Mouse (Mus musculus): ENCODE results near the gene Sphk2.
"Not testable (repeated sequence)": the region's sequence is repeated elsewhere in the genome, so short reads cannot be mapped to it uniquely, and the experiment has no call there.

Sphk2 gene

GRCm38 (mm10) chr7:45693921-45694591, 23.7 kb downstream of the Sphk2 start, which contains the start of gene Sec1:
TSS of gene Sec1 (minus strand) at chr7:45694402.
- no peak for DNase-seq (ENCODE audit: low spot score)

- DNase-seq (ENCODE audit: low spot score), result no peak
Observed at GRCm38 (mm10) chr7:45692364-45692763, 25.4 kb downstream of the Sphk2 start.

GRCm38 (mm10) chr7:45689800-45690199, 28.0 kb downstream of the Sphk2 start:
- DNase-seq (ENCODE audit: low spot score), result no peak

GRCm38 (mm10) chr7:45689099-45689498, 28.7 kb downstream of the Sphk2 start:
- no peak for DNase-seq (ENCODE audit: low spot score)

- DNase-seq (ENCODE audit: low spot score), result no peak
Observed at GRCm38 (mm10) chr7:45686841-45687240, 31.0 kb downstream of the Sphk2 start.

GRCm38 (mm10) chr7:45685811-45686210, 32.0 kb downstream of the Sphk2 start:
- peak; percentile 16 for DNase-seq (ENCODE audit: low spot score)

- DNase-seq (ENCODE audit: low spot score), result no peak
Observed at GRCm38 (mm10) chr7:45683396-45684050, 34.3 kb downstream of the Sphk2 start, which contains the start of gene Ntn5. TSS of gene Ntn5 (plus strand) at chr7:45684022.

- DNase-seq (ENCODE audit: low spot score), result peak; percentile 95
Observed at GRCm38 (mm10) chr7:45682144-45683126, 35.4 kb downstream of the Sphk2 start.

- no peak for DNase-seq (ENCODE audit: low spot score)
Observed at GRCm38 (mm10) chr7:45681046-45681736, 36.6 kb downstream of the Sphk2 start.

- peak; percentile 44 for DNase-seq (ENCODE audit: low spot score)
Observed at GRCm38 (mm10) chr7:45679966-45680621, 37.7 kb downstream of the Sphk2 start.

GRCm38 (mm10) chr7:45678513-45678912, 39.3 kb downstream of the Sphk2 start:
- DNase-seq (ENCODE audit: low spot score), result no peak

GRCm38 (mm10) chr7:45677627-45678295, 40.0 kb downstream of the Sphk2 start:
- DNase-seq (ENCODE audit: low spot score), result no peak

GRCm38 (mm10) chr7:45668921-45669320, 48.9 kb downstream of the Sphk2 start:
- DNase-seq (ENCODE audit: low spot score), result no peak

GRCm38 (mm10) chr7:45667761-45668160, 50.0 kb downstream of the Sphk2 start:
- no peak for DNase-seq (ENCODE audit: low spot score)

GRCm38 (mm10) chr7:45666161-45666560, 51.6 kb downstream of the Sphk2 start, which contains the start of gene Fut2:
TSS of gene Fut2 (minus strand) at chr7:45666394.
- DNase-seq (ENCODE audit: low spot score), result no peak

GRCm38 (mm10) chr7:45665303-45666138, 52.3 kb downstream of the Sphk2 start:
- peak; percentile 45 for DNase-seq (ENCODE audit: low spot score)

- DNase-seq (ENCODE audit: low spot score), result not testable (repeated sequence)
Observed at GRCm38 (mm10) chr7:45661702-45662101, 56.1 kb downstream of the Sphk2 start.

GRCm38 (mm10) chr7:45660746-45661478, 56.9 kb downstream of the Sphk2 start:
- DNase-seq (ENCODE audit: low spot score), result no peak
